Mouse (Mus musculus): ENCODE measurements around the gene Tmem86b. TPM values are rescaled to one million over a fixed set of nuclear protein-coding genes. Genes with fewer than 3 reads are reported as not detected.
A peak's percentile ranks its signal among the peaks of the same experiment; 100 is the strongest.

The Tmem86b gene
- polyA plus RNA-seq, 1 experiment: 83.0 TPM

GRCm38 (mm10) chr7:4666871-4667270, 35.6 kb upstream of the Tmem86b start:
- no peaks in the 10 kb centered on the region; the same call in none of the 2 replicates for H3K36me3 ChIP-seq (ENCODE audit: control insufficient read depth, insufficient read depth, low read length)
- H3K4me1 ChIP-seq (ENCODE audit: control insufficient read depth, insufficient read depth, low read length): no peaks in the 10 kb centered on the region
- TF ChIP-seq POLR2A (IDR thresholded peaks at IDR 0.05; ENCODE audit: low read depth, low read length) (no peak), CTCF (conservative IDR thresholded peaks at IDR 0.05; ENCODE audit: insufficient read depth, insufficient read length, low read depth, low read length) (no peak)
- H3K4me3 ChIP-seq (ENCODE audit: insufficient read depth, low read depth, low read length): no peak overlapping the region
- no peak overlapping the region for H3K27ac ChIP-seq (ENCODE audit: insufficient read depth, low read depth, low read length)
- WGBS: 92% methylated on average over 5 of the region's 5 CpGs
- no peak for DNase-seq
- H3K27me3 ChIP-seq (replicated peaks; ENCODE audit: control insufficient read depth, insufficient read depth, low read length): no peaks in the 10 kb centered on the region

- Histone ChIP-seq H3K4me3 (ENCODE audit: insufficient read depth, low read depth, low read length) (no peak overlapping the region), H3K4me1 (ENCODE audit: control insufficient read depth, insufficient read depth, low read length) (peaks cover 4% of the 10 kb centered on the region; the same call in 1 of the 2 replicates), H3K27me3 (replicated peaks; ENCODE audit: control insufficient read depth, insufficient read depth, low read length) (no peaks in the 10 kb centered on the region), H3K36me3 (ENCODE audit: control insufficient read depth, insufficient read depth, low read length) (no peaks in the 10 kb centered on the region; the same call in 1 of the 2 replicates), H3K27ac (ENCODE audit: insufficient read depth, low read depth, low read length) (no peak overlapping the region)
- 86% methylated on average over 2 of the region's 2 CpGs for WGBS
- no peak for DNase-seq
- no peak for TF ChIP-seq CTCF (conservative IDR thresholded peaks at IDR 0.05; ENCODE audit: insufficient read depth, insufficient read length, low read depth, low read length)
- no peak for TF ChIP-seq POLR2A (IDR thresholded peaks at IDR 0.05; ENCODE audit: low read depth, low read length)
Measured at GRCm38 (mm10) chr7:4663742-4664141, 32.5 kb upstream of the Tmem86b start.

GRCm38 (mm10) chr7:4663179-4663578, 32.0 kb upstream of the Tmem86b start:
- TF ChIP-seq CTCF (conservative IDR thresholded peaks at IDR 0.05; ENCODE audit: insufficient read depth, insufficient read length, low read depth, low read length) (no peak), POLR2A (IDR thresholded peaks at IDR 0.05; ENCODE audit: low read depth, low read length) (no peak)
- peaks cover 4% of the 10 kb centered on the region; the same call in 1 of the 2 replicates for H3K4me1 ChIP-seq (ENCODE audit: control insufficient read depth, insufficient read depth, low read length)
- 80% methylated on average over 8 of the region's 8 CpGs for WGBS
- H3K4me3 ChIP-seq (ENCODE audit: insufficient read depth, low read depth, low read length): no peak overlapping the region
- H3K27me3 ChIP-seq (replicated peaks; ENCODE audit: control insufficient read depth, insufficient read depth, low read length): no peaks in the 10 kb centered on the region
- DNase-seq: no peak
- H3K27ac ChIP-seq (ENCODE audit: insufficient read depth, low read depth, low read length): no peak overlapping the region
- no peaks in the 10 kb centered on the region; the same call in 1 of the 2 replicates for H3K36me3 ChIP-seq (ENCODE audit: control insufficient read depth, insufficient read depth, low read length)

- no peak overlapping the region for H3K4me3 ChIP-seq (ENCODE audit: insufficient read depth, low read depth, low read length)
- 40% methylated on average over 3 of the region's 3 CpGs for WGBS
- no peak overlapping the region for H3K27ac ChIP-seq (ENCODE audit: insufficient read depth, low read depth, low read length)
- peaks cover 19% of the 10 kb centered on the region; the same call in 1 of the 2 replicates for H3K4me1 ChIP-seq (ENCODE audit: control insufficient read depth, insufficient read depth, low read length)
- no peaks in the 10 kb centered on the region for H3K27me3 ChIP-seq (replicated peaks; ENCODE audit: control insufficient read depth, insufficient read depth, low read length)
- DNase-seq: peak; percentile 71
- no peaks in the 10 kb centered on the region for H3K36me3 ChIP-seq (ENCODE audit: control insufficient read depth, insufficient read depth, low read length)
- TF ChIP-seq POLR2A (IDR thresholded peaks at IDR 0.05; ENCODE audit: low read depth, low read length): no peak
- no peak for TF ChIP-seq CTCF (conservative IDR thresholded peaks at IDR 0.05; ENCODE audit: insufficient read depth, insufficient read length, low read depth, low read length)
Measured at GRCm38 (mm10) chr7:4659911-4660443, 28.8 kb upstream of the Tmem86b start.

- under 1% methylated on average over 54 of the region's 54 CpGs for WGBS
- H3K27me3 ChIP-seq (replicated peaks; ENCODE audit: control insufficient read depth, insufficient read depth, low read length): no peaks in the 10 kb centered on the region
- H3K27ac ChIP-seq (ENCODE audit: insufficient read depth, low read depth, low read length): peak within 1 kb of the TSS; percentile 96
- TF ChIP-seq POLR2A (IDR thresholded peaks at IDR 0.05; ENCODE audit: low read depth, low read length) (peak; percentile 72), CTCF (conservative IDR thresholded peaks at IDR 0.05; ENCODE audit: insufficient read depth, insufficient read length, low read depth, low read length) (0 out of 2 replicates have a peak, but pooled peaks have one; percentile 27)
- H3K4me3 ChIP-seq (ENCODE audit: insufficient read depth, low read depth, low read length): peak within 1 kb of the TSS; percentile 88
- H3K36me3 ChIP-seq (ENCODE audit: control insufficient read depth, insufficient read depth, low read length): no peaks in the 10 kb centered on the region
- DNase-seq: peak; percentile 98
- peaks cover 24% of the 10 kb centered on the region for H3K4me1 ChIP-seq (ENCODE audit: control insufficient read depth, insufficient read depth, low read length)
Measured at GRCm38 (mm10) chr7:4658912-4659551, 27.8 kb upstream of the Tmem86b start, which contains the start of gene Ppp6r1. Ppp6r1 (minus strand) TSS chr7:4659019.

GRCm38 (mm10) chr7:4658128-4658907, 27.1 kb upstream of the Tmem86b start:
- H3K36me3 ChIP-seq (ENCODE audit: control insufficient read depth, insufficient read depth, low read length): no peaks in the 10 kb centered on the region
- H3K4me3 ChIP-seq (ENCODE audit: insufficient read depth, low read depth, low read length): peak overlapping the region; percentile 88
- H3K27me3 ChIP-seq (replicated peaks; ENCODE audit: control insufficient read depth, insufficient read depth, low read length): no peaks in the 10 kb centered on the region
- WGBS: under 1% methylated on average over 78 of the region's 78 CpGs
- TF ChIP-seq POLR2A (IDR thresholded peaks at IDR 0.05; ENCODE audit: low read depth, low read length): no peak
- TF ChIP-seq CTCF (conservative IDR thresholded peaks at IDR 0.05; ENCODE audit: insufficient read depth, insufficient read length, low read depth, low read length): no peak
- DNase-seq: peak; percentile 14
- peaks cover 24% of the 10 kb centered on the region for H3K4me1 ChIP-seq (ENCODE audit: control insufficient read depth, insufficient read depth, low read length)
- peak overlapping the region; percentile 93 for H3K27ac ChIP-seq (ENCODE audit: insufficient read depth, low read depth, low read length)

Measured in kidney, adult 2 months (tissue).